Mouse (Mus musculus) liver, embryonic 16.5 days (tissue): Measurements from ENCODE around the gene Ip6k2. TPM values are rescaled to one million over a fixed set of nuclear protein-coding genes. Genes with fewer than 3 reads are reported as not detected.
A peak's percentile ranks its signal among the peaks of the same experiment; 100 is the strongest.

Source experiments
- ATAC-seq: fragments of 200-750 bp; cut with Nextera tagmentation; 2 replicates; pipeline ENCODE4 v1.8.0; 2017; ENCODE audit warnings: low read depth, mild to moderate bottlenecking, moderate number of reproducible peaks, moderate library complexity
- H3K27ac ChIP-seq: fragments of 300-500 bp; sonication (generic); 2 replicates; pipeline ENCODE4 v1.5.1; 2014; ENCODE audit warnings: mild to moderate bottlenecking, low read length
- H3K27me3 ChIP-seq: fragments of 300-500 bp; sonication (generic); 2 replicates; pipeline ENCODE4 v1.6.1; 2014; ENCODE audit warnings: low read depth, low read length, mixed read lengths; ENCODE audit not compliant: control insufficient read depth, insufficient read depth
- H3K36me3 ChIP-seq: fragments of 300-500 bp; sonication (generic); 2 replicates; pipeline ENCODE4 v1.6.1; 2014; ENCODE audit warnings: mild to moderate bottlenecking; ENCODE audit not compliant: control insufficient read depth, insufficient read depth
- H3K4me1 ChIP-seq: fragments of 300-500 bp; sonication (generic); 2 replicates; pipeline ENCODE4 v1.6.1; 2014; ENCODE audit warnings: low read depth, low read length, mixed read lengths; ENCODE audit not compliant: control insufficient read depth
- H3K4me2 ChIP-seq: fragments of 300-500 bp; sonication (generic); 2 replicates; pipeline ENCODE4 v1.6.1; 2014; ENCODE audit warnings: low read depth, low read length, mixed read lengths
- H3K4me3 ChIP-seq: fragments of 300-500 bp; sonication (generic); 2 replicates; pipeline ENCODE4 v1.5.1; 2014; ENCODE audit warnings: low read depth, mild to moderate bottlenecking, low read length
- H3K9ac ChIP-seq: fragments of 300-500 bp; sonication (generic); 2 replicates; pipeline ENCODE4 v1.6.1; 2014; ENCODE audit warnings: low read depth, low read length
- H3K9me3 ChIP-seq: fragments of 300-500 bp; sonication (generic); replicated peaks from 2 replicates; pipeline ENCODE4 v1.6.1; 2016; ENCODE audit warnings: low read length; ENCODE audit not compliant: control insufficient read depth
- WGBS: fragments of 180-500 bp; shearing (Covaris S2); extraction: QIAGEN DNeasy Blood & Tissue Kit; methylation state at CpG from one replicate; pipeline ENCODE4 v1.1.7; 2014; ENCODE audit not compliant: insufficient replicate concordance; 5-methylcytosine and 5-hydroxymethylcytosine counted together
- polyA plus RNA-seq: library from polyadenylated mRNA; unstranded; fragments of >200 nt; fragmentation: Nextera tagmentation; extraction: Ambion mirVana; gene quantifications from 2 replicates; pipeline ENCODE4 v1.2.1, GENCODE M21; 2015

The Ip6k2 gene
- polyA plus RNA-seq, 1 experiment from 2014 or later, result 13.6 TPM

DNA sequence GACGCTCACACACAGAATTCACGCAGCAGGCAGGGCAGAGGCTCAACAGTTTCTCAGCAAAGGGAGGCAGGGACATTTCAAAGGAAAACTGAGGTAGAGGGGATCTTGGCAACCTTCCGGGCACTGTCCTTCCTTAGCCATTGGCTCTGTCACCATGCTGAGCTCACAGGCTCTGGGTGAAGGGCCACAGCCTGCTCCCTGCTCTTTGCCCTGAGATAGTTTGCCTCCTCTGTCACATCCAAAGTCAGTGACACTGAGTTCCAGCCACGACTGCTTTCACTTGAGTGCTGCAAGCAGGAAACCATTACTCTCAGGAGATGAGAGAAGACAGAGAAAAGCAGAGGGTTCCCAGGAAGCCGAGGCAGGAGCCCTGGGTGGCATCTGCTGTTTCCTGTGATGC is 36.5 kb downstream of the Ip6k2 start:
- Histone ChIP-seq H3K9me3 (no peaks in the 10 kb centered on the region; the same call in 1 of the 2 replicates), H3K27ac (no peak overlapping the region), H3K4me2 (no peak overlapping the region), H3K9ac (no peak overlapping the region), H3K36me3 (no peaks in the 10 kb centered on the region), H3K4me3 (no peak overlapping the region), H3K27me3 (peaks cover 24% of the 10 kb centered on the region), H3K4me1 (no peaks in the 10 kb centered on the region)
- ATAC-seq, result no peak
- 50% methylated on average over 5 of the region's 5 CpGs for WGBS

DNA sequence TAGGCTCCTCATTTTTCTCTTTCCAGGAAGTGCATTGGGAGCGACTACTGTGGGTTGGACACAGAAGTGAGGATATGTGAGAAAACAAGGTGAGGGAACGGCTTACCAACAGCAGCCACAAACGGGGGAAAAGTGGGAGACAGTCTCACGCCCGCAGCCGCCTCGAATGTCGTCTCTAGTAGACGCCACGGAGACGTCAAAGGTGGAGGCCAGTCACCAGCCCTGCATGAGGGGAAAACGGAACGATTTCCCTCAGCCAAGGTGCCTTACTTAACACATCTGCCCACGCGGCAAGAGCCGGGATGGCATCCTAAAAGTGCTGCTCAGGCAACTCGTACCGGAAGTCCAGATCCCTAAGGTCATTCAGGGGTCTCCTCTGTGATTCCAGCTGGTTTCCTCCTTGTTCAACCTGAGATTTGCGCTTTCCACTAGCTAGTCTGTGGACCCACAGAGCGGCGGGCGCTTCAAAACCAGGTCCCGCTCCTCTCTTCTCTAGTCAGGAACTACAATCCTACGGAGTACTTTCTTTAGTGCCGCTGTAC is 40.6 kb downstream of the Ip6k2 start:
- peaks cover 65% of the 10 kb centered on the region for H3K27me3 ChIP-seq
- ATAC-seq, result no peak
- no peaks in the 10 kb centered on the region for H3K36me3 ChIP-seq
- H3K4me1 ChIP-seq, result peaks cover 9% of the 10 kb centered on the region
- no peak overlapping the region for H3K27ac ChIP-seq
- H3K9ac ChIP-seq, result no peak overlapping the region
- H3K4me3 ChIP-seq, result no peak overlapping the region
- WGBS, result 5% methylated on average over 25 of the region's 25 CpGs
- H3K9me3 ChIP-seq, result no peaks in the 10 kb centered on the region; the same call in 1 of the 2 replicates
- H3K4me2 ChIP-seq, result no peak overlapping the region

DNA sequence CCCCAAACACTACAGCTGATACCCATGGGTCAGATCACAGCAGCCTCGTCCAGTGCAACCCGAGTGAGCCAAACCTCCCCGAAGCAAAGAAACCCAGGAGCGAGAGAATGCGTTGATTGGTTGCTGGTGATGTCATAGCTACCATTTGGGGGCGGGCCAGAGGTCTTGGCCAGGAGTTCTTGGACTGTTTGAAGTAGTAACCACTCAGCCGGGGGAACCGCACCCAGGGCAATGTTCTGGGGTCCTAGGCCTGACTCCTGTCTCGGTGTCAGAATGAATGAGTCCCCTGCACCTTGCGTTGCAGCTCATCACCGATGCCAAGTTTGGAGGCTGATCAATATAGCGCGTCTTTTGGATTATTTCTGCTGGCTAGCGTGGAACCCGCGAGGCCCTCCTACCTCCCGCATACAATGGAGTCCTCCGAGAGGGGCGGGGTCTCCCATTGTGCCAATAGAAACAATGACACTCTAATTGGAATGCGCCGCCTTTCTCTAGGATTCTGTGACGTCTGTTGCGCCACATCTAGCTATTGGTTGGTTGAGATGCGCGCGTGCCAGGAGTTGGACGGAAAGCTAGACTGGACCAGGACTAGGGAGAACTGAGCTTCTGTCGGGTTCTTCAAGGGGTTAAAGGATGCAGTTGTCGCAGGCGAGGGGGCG is 41.3 kb downstream of the Ip6k2 start:
- Histone ChIP-seq H3K27me3 (peaks cover 72% of the 10 kb centered on the region), H3K4me2 (no peak overlapping the region), H3K36me3 (no peaks in the 10 kb centered on the region), H3K4me1 (peaks cover 9% of the 10 kb centered on the region), H3K4me3 (no peak overlapping the region), H3K9ac (no peak overlapping the region), H3K27ac (no peak overlapping the region), H3K9me3 (no peaks in the 10 kb centered on the region; the same call in 1 of the 2 replicates)
- WGBS, result 4% methylated on average over 31 of the region's 31 CpGs
- no peak for ATAC-seq

DNA sequence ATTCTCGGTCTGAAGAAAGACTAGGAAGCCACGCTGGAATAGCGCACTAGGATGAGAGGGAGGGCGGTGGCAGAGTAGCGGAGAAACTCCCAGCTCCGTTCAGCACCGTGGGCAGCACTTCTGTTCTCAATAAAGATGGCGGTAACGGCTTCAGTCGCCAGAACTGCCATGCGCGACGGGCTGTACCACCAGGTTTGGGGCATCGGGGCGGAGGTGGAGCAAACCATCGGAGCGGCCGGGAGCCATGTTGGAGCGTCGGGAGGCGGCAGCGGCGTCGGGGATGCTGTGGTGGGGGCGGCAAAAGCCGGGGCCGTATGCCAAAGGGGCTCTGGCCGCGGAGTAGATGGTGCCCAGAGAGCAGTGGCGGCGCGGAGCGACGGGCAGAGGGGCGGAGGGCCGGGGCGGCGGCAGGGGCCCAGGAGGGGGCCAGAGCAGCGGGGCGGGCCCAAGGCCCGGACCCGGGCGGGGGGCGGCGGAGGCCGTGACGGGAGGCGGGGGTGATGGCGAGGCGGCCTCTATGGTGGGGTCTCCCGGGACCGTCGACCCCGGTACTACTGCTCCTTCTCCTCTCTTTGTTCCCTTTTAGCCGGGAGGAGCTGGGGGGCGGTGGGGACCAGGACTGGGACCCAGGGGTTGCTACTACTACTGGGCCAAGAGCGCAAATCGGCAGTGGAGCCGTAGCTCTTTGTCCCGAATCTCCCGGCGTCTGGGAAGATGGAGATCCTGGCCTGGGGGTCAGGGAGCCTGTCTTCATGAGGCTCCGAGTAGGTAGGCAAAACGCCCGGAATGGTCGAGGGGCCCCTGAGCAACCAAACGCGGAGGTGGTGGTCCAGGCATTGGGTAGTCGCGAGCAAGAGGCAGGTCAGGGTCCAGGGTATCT is 42.5 kb downstream of the Ip6k2 start, which contains the start of gene Celsr3:
Gene Celsr3, plus strand, starts transcription at position 501 of the 880 bp plus-strand sequence.
- Histone ChIP-seq H3K9ac (no peak within 1 kb of the TSS), H3K9me3 (no peaks in the 10 kb centered on the region; the same call in 1 of the 2 replicates), H3K4me3 (peak within 1 kb of the TSS; percentile 46), H3K4me1 (peaks cover 9% of the 10 kb centered on the region), H3K36me3 (no peaks in the 10 kb centered on the region), H3K4me2 (peak within 1 kb of the TSS; percentile 72), H3K27me3 (peaks cover 79% of the 10 kb centered on the region), H3K27ac (no peak within 1 kb of the TSS)
- 4% methylated on average over 60 of the region's 70 CpGs for WGBS
- 0 out of 2 replicates have a peak, but pooled peaks have one; percentile 25 for ATAC-seq

DNA sequence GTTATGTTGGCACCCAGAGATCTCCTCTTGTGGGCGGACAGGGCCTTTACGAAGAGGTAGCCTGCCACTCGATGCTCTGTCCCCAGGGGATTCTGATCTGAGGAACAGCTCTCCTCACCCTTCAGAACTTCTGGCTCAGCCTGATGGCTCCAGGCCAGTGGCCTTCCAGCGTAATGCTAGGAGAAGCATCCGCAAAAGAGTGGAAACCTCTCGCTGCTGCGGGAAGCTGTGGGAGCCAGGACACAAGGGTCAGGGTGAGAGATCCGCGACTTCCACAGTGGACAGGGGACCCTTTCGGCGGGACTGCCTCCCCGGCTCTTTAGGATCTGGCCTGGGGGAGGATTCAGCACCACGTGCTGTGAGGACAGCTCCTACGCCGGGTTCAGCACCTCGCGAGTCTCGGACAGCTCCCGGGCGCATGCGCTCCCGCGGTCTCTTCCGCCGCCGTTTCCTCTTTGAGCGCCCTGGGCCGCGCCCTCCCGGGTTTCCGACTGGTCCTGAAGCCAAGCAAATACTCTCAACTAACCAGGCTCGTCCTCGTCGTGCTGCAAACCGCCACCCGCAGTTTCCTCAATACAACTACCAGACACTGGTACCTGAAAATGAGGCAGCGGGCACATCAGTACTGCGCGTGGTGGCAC is 43.2 kb downstream of the Ip6k2 start:
- H3K4me2 ChIP-seq, result peak overlapping the region; percentile 72
- no peak overlapping the region for H3K27ac ChIP-seq
- peaks cover 16% of the 10 kb centered on the region for H3K4me1 ChIP-seq
- peak overlapping the region; percentile 46 for H3K4me3 ChIP-seq
- H3K9ac ChIP-seq, result no peak overlapping the region
- 2% methylated on average over 39 of the region's 39 CpGs for WGBS
- no peaks in the 10 kb centered on the region; the same call in 1 of the 2 replicates for H3K9me3 ChIP-seq
- ATAC-seq, result peak; percentile 61
- H3K36me3 ChIP-seq, result no peaks in the 10 kb centered on the region
- H3K27me3 ChIP-seq, result peaks cover 87% of the 10 kb centered on the region

DNA sequence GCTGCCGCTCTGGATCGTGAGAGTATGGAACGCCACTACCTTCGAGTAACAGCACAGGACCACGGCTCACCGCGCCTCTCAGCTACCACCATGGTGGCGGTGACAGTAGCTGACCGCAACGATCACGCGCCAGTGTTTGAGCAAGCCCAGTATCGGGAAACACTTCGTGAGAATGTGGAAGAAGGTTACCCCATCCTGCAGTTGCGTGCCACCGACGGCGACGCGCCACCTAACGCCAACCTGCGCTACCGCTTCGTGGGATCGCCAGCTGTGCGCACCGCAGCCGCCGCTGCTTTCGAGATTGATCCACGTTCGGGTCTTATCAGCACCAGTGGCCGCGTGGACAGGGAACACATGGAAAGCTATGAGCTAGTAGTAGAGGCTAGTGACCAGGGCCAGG is 43.9 kb downstream of the Ip6k2 start:
- peaks cover 21% of the 10 kb centered on the region for H3K4me1 ChIP-seq
- no peaks in the 10 kb centered on the region for H3K36me3 ChIP-seq
- H3K27ac ChIP-seq, result no peak overlapping the region
- peaks cover 93% of the 10 kb centered on the region for H3K27me3 ChIP-seq
- ATAC-seq, result no peak
- WGBS, result 7% methylated on average over 34 of the region's 34 CpGs
- no peaks in the 10 kb centered on the region; the same call in 1 of the 2 replicates for H3K9me3 ChIP-seq
- no peak overlapping the region for H3K9ac ChIP-seq
- H3K4me2 ChIP-seq, result peak overlapping the region; percentile 72
- peak overlapping the region; percentile 46 for H3K4me3 ChIP-seq

DNA sequence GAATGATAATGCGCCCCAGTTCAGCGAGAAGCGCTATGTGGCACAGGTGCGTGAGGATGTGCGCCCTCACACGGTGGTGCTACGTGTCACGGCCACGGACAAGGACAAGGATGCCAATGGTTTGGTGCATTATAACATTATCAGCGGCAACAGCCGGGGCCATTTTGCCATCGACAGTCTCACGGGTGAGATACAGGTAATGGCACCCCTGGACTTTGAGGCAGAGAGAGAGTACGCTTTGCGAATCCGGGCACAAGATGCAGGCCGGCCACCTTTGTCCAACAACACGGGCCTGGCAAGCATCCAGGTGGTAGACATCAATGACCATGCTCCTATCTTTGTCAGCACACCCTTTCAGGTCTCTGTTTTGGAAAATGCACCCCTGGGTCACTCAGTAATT is 44.3 kb downstream of the Ip6k2 start:
- H3K4me2 ChIP-seq, result no peak overlapping the region
- H3K9ac ChIP-seq, result no peak overlapping the region
- no peaks in the 10 kb centered on the region for H3K36me3 ChIP-seq
- H3K9me3 ChIP-seq, result no peaks in the 10 kb centered on the region; the same call in 1 of the 2 replicates
- H3K4me3 ChIP-seq, result peak overlapping the region; percentile 46
- peaks cover 25% of the 10 kb centered on the region for H3K4me1 ChIP-seq
- no peak for ATAC-seq
- H3K27ac ChIP-seq, result no peak overlapping the region
- H3K27me3 ChIP-seq, result peaks cover 96% of the 10 kb centered on the region
- 50% methylated on average over 18 of the region's 18 CpGs for WGBS

DNA sequence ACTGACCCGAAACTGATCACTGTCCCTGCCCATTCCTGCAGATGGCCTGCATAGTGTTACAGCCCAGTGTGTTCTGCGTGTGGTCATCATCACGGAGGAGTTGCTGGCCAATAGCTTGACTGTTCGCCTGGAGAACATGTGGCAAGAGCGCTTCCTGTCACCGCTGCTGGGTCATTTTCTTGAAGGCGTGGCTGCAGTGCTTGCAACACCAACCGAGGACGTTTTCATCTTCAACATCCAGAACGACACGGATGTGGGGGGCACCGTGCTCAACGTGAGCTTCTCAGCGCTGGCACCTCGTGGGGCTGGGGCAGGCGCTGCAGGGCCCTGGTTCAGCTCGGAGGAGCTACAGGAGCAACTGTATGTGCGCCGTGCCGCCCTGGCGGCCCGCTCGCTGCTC is 48.0 kb downstream of the Ip6k2 start:
- Histone ChIP-seq H3K4me1 (peaks cover 25% of the 10 kb centered on the region), H3K4me3 (peak overlapping the region; percentile 61), H3K9ac (peak overlapping the region; percentile 28; the same call in 1 of the 2 replicates), H3K27me3 (peaks cover 79% of the 10 kb centered on the region), H3K27ac (no peak overlapping the region), H3K9me3 (no peaks in the 10 kb centered on the region), H3K4me2 (peak overlapping the region; percentile 95), H3K36me3 (no peaks in the 10 kb centered on the region)
- 4% methylated on average over 23 of the region's 23 CpGs for WGBS
- ATAC-seq, result no peak
